Mouse (Mus musculus): Measurements from ENCODE around the gene Fermt3. TPM values are rescaled to one million over a fixed set of nuclear protein-coding genes. Genes with fewer than 3 reads are reported as not detected.

The Fermt3 gene
- 143 TPM for total RNA-seq (2023)

GRCm38 (mm10) chr19:7019191-7019590 lies at the start of gene Fermt3:
Gene Fermt3, minus strand, starts transcription at chr19:7019469.

GRCm38 (mm10) chr19:7056248-7057087 lies 37.2 kb upstream of the Fermt3 start, which contains the start of gene Macrod1:
Gene Macrod1, plus strand, starts transcription at chr19:7056810.

GRCm38 (mm10) chr19:7039841-7040636 lies 20.8 kb upstream of the Fermt3 start, which contains the start of gene Stip1:
Gene Stip1, minus strand, starts transcription at chr19:7039967.

GRCm38 (mm10) chr19:6996006-6996405 lies 23.3 kb downstream of the Fermt3 start, which contains the start of the genes Nudt22 and Trpt1:
Gene Nudt22, minus strand, starts transcription at chr19:6996117.
Gene Trpt1, plus strand, starts transcription at chr19:6996131.

GRCm38 (mm10) chr19:6992011-6992858 lies 27.0 kb downstream of the Fermt3 start, which contains the start of gene Dnajc4:
Gene Dnajc4, minus strand, starts transcription at chr19:6992572.

GRCm38 (mm10) chr19:6987061-6987903 lies 32.0 kb downstream of the Fermt3 start, which contains the start of gene Vegfb:
Gene Vegfb, minus strand, starts transcription at chr19:6987651.

GRCm38 (mm10) chr19:6980381-6981093 lies 38.7 kb downstream of the Fermt3 start, which contains the start of gene Fkbp2:
Gene Fkbp2, minus strand, starts transcription at chr19:6980501.

GRCm38 (mm10) chr19:6975537-6976521 lies 43.4 kb downstream of the Fermt3 start, which contains the start of gene Plcb3:
Gene Plcb3, minus strand, starts transcription at chr19:6976470.

GRCm38 (mm10) chr19:6974211-6975205 lies 44.8 kb downstream of the Fermt3 start, which contains the start of gene Ppp1r14b:
Gene Ppp1r14b, plus strand, starts transcription at chr19:6974968.

Other genes with a start within 250 kb of the Fermt3 start
- gene Rps6ka4, start 178.8 kb downstream of the Fermt3 start, total RNA-seq (2023) = 26.8 TPM
- 89.3 TPM for gene Ccdc88b, start 161.3 kb downstream of the Fermt3 start, total RNA-seq (2023)
- gene Trmt112, start 109.8 kb downstream of the Fermt3 start, total RNA-seq (2023) = 125 TPM
- 48.4 TPM for gene Prdx5, start 109.4 kb downstream of the Fermt3 start, total RNA-seq (2023)
- gene Esrra, start 97.7 kb downstream of the Fermt3 start, total RNA-seq (2023) = 26.7 TPM
- gene Catsperz, start 94.1 kb downstream of the Fermt3 start, total RNA-seq (2023) = not detected
- gene Kcnk4, start 85.0 kb downstream of the Fermt3 start, total RNA-seq (2023) = 1.1 TPM
- gene Bad, start 77.6 kb downstream of the Fermt3 start, total RNA-seq (2023) = 10.2 TPM
- gene Gpr137, start 77.0 kb downstream of the Fermt3 start, total RNA-seq (2023) = 7.0 TPM
- 93.3 TPM for gene Ppp1r14b, start 44.5 kb downstream of the Fermt3 start, total RNA-seq (2023)
- 8.1 TPM for gene Plcb3, start 43.0 kb downstream of the Fermt3 start, total RNA-seq (2023)
- 11.3 TPM for gene Fkbp2, start 39.0 kb downstream of the Fermt3 start, total RNA-seq (2023)
- 7.7 TPM for gene Vegfb, start 31.8 kb downstream of the Fermt3 start, total RNA-seq (2023)
- gene Dnajc4, start 26.9 kb downstream of the Fermt3 start, total RNA-seq (2023) = 28.4 TPM
- 5.1 TPM for gene Nudt22, start 23.4 kb downstream of the Fermt3 start, total RNA-seq (2023)
- gene Trpt1, start 23.3 kb downstream of the Fermt3 start, total RNA-seq (2023) = 2.1 TPM
- 91.7 TPM for gene Stip1, start 20.5 kb upstream of the Fermt3 start, total RNA-seq (2023)
- 14.7 TPM for gene Macrod1, start 37.3 kb upstream of the Fermt3 start, total RNA-seq (2023)
- gene Flrt1, start 86.3 kb upstream of the Fermt3 start, total RNA-seq (2023) = not detected
- gene Otub1, start 186.8 kb upstream of the Fermt3 start, total RNA-seq (2023) = 107 TPM
- gene Cox8a, start 198.1 kb upstream of the Fermt3 start, total RNA-seq (2023) = 205 TPM
- 33.5 TPM for gene Naa40, start 221.7 kb upstream of the Fermt3 start, total RNA-seq (2023)
- gene Rcor2, start 247.9 kb upstream of the Fermt3 start, total RNA-seq (2023) = 1.7 TPM

Data from CD4-positive naive resting alpha-beta T cell, adult 76 days (primary cell).